Mouse (Mus musculus) neural tube, embryonic 14.5 days (tissue): ENCODE measurements at regions not wholly inside any gene's neighbourhood (a gene's known extent, or its start where the extent isn't known, plus 50 kb on each side); places are given as distances from the start of the nearest gene placed in this dataset.

ENCODE experiments used
- ATAC-seq: fragments of 200-750 bp; cut with Nextera tagmentation; 2 replicates; pipeline ENCODE4 v1.8.0; 2017; ENCODE audit warnings: low read depth, mild to moderate bottlenecking, moderate TSS enrichment, moderate library complexity
- H3K27ac ChIP-seq: fragments of 300-500 bp; sonication (generic); 2 replicates; pipeline ENCODE4 v1.5.1; 2014; ENCODE audit warnings: low read depth, mild to moderate bottlenecking, control low read depth, low read length, moderate library complexity, mixed read lengths
- H3K27me3 ChIP-seq: fragments of 300-500 bp; sonication (generic); 2 replicates; pipeline ENCODE4 v1.6.1; 2014; ENCODE audit warnings: low read length; ENCODE audit not compliant: control insufficient read depth, insufficient read depth
- H3K36me3 ChIP-seq: fragments of 300-500 bp; sonication (generic); 2 replicates; pipeline ENCODE4 v1.6.1; 2014; ENCODE audit warnings: low read length, mixed read lengths; ENCODE audit not compliant: control insufficient read depth, insufficient read depth
- H3K4me1 ChIP-seq: fragments of 300-500 bp; sonication (generic); 2 replicates; pipeline ENCODE4 v1.6.1; 2014; ENCODE audit warnings: low read length; ENCODE audit not compliant: control insufficient read depth, insufficient read depth
- H3K4me2 ChIP-seq: fragments of 300-500 bp; sonication (generic); 2 replicates; pipeline ENCODE4 v1.6.1; 2014; ENCODE audit warnings: mild to moderate bottlenecking, low read depth, low read length, control low read depth
- H3K4me3 ChIP-seq: fragments of 300-500 bp; sonication (generic); 2 replicates; pipeline ENCODE4 v1.5.1; 2014; ENCODE audit warnings: low read depth, low read length, control low read depth, mixed read lengths
- H3K9ac ChIP-seq: fragments of 300-500 bp; sonication (generic); replicated peaks from 2 replicates; pipeline ENCODE4 v1.6.1; 2014; ENCODE audit warnings: low read depth, mild to moderate bottlenecking, control low read depth, low read length, mixed read lengths
- H3K9me3 ChIP-seq: fragments of 300-500 bp; sonication (generic); 2 replicates; pipeline ENCODE4 v1.6.1; 2016; ENCODE audit warnings: low read length; ENCODE audit not compliant: control insufficient read depth
- whole genome bisulfite sequencing: fragments of 180-500 bp; shearing (Covaris S2); extraction: QIAGEN DNeasy Blood & Tissue Kit; methylation state at CpG from one replicate; pipeline ENCODE4 v1.1.7; 2014; 5-methylcytosine and 5-hydroxymethylcytosine counted together

DNA sequence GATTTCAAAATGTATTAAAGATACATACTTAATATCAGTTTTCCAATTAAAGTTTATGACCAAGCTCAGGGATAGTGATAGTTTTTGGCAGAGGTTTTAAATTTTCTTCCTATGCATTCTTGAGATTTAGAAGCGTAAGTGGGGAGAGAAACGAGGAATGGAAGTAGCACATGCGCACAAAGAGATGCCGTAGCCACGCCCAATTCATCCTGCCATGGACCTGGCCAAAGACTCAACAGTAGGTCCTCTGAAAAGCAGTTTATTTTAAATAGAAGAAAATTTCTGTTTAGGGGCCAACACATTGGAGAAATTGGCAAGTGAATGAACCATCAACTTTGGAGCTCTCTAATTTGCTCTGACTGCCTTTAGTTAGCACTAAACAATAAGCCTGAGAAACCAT lies 73.5 kb upstream of the 4933412E24Rik start:
- Histone ChIP-seq H3K9me3 (no peaks in the 10 kb centered on the region), H3K9ac (no peak overlapping the region), H3K4me2 (no peak overlapping the region), H3K27me3 (no peaks in the 10 kb centered on the region), H3K36me3 (no peaks in the 10 kb centered on the region), H3K4me1 (no peaks in the 10 kb centered on the region), H3K4me3 (no peak overlapping the region), H3K27ac (no peak overlapping the region)
- no peak for ATAC-seq
- 89% methylated on average over 5 of the region's 5 CpGs for WGBS

DNA sequence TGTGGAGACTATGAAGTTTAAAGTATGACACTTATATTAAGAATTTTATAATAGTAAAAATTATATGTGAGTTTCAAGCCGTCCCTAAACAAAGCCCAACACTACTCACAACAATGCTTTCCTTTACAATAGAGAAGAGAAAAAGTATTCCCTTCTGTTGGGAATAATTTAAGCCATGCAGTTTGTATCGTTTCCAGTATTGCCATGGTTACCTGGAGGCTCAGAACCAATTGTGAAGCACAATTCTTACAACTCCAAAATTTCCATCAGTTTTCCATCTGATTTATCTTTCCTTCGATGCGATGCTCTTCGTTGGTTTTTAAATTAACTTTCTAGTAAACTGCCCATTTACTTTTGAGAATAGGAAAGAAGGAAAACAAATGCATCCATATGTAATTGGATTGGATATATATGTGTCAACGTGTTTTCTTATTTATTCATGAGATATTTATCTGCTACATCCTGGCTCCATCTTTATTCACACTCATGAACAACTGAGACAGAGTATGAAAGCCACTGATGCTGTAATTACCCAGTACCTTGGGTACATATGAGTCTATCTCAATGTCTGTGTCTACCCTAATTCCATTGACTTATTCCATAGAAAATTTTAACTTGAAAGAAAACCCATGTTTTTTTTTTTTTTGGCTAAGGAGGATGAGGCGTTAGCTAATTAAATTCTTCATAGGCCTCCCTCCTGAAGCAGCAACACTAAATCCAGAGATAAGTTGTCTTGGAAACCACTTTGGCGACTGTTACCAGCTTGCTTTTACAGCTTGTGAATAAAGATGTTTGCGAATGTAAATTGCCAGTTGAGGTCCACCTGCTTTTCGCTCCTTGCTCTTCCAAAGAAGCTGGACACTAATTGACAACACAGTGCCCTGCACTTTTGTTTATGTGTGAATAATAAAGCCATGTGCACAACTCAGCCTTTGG lies 72.8 kb upstream of the 4933412E24Rik start:
- Histone ChIP-seq H3K4me3 (no peak overlapping the region), H3K9me3 (no peaks in the 10 kb centered on the region), H3K9ac (no peak overlapping the region), H3K4me2 (no peak overlapping the region), H3K27ac (no peak overlapping the region), H3K4me1 (no peaks in the 10 kb centered on the region), H3K27me3 (no peaks in the 10 kb centered on the region), H3K36me3 (no peaks in the 10 kb centered on the region)
- ATAC-seq = no peak
- 62% methylated on average over 10 of the region's 10 CpGs for WGBS
